Mouse (Mus musculus) hindlimb bud, embryonic 11.5 days (tissue): ENCODE measurements around the gene Lgals9.

Experiments used
- DNase-seq: peaks from one replicate; pipeline ENCODE4 v3.0.0-alpha.2; 2012; ENCODE audit warnings: low read depth, low spot score; ENCODE audit errors: extremely low spot score

Lgals9 gene

GRCm38 (mm10) chr11:78984483-78985177, at the start of gene Lgals9:
Gene Lgals9, minus strand, starts transcription at chr11:78984946.
- no peak for DNase-seq

DNA sequence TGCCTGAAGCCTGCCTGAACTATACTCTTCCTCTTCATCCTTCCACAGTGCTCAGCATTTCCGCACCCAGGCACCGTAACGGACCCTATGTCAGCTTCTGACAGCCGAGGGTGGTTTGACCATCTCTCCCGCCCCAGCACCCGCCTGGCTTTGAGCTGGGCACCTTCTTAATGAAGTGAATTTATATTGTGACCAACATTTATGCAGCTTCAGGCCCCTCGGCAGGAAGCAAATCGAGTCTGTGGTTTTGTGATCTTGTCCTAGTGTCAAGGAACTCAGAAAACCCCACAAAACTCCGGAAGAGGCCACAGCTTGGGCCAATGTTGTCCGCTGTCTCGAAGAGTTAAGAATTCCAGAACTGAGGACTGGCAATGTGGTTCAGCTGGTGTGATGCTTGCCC, 48.9 kb upstream of the Lgals9 start:
- DNase-seq, result no peak

DNA sequence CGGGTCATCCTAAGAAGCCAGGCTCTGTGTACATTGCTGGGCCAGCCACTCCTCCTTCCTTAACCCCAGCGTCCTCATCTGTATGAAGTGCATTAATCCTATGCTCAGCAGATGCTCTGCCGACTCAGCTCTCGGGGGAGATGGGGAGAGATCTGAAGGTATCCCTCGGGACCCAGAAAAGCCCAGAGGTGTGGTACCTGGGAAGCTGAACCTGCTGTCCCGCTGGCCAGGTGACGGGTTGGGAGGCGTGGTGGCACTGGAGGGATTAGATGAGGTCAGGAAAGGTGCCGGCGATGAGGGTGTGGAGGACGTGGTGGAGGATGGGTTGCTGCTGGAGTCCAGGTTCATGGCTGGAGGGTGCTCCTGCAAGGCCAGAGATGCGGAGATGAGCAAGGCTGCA, 48.3 kb upstream of the Lgals9 start:
- DNase-seq, result no peak

- no peak for DNase-seq
These were observed 46.7 kb upstream of the Lgals9 start for GRCm38 (mm10) chr11:79031452-79031746.

DNA sequence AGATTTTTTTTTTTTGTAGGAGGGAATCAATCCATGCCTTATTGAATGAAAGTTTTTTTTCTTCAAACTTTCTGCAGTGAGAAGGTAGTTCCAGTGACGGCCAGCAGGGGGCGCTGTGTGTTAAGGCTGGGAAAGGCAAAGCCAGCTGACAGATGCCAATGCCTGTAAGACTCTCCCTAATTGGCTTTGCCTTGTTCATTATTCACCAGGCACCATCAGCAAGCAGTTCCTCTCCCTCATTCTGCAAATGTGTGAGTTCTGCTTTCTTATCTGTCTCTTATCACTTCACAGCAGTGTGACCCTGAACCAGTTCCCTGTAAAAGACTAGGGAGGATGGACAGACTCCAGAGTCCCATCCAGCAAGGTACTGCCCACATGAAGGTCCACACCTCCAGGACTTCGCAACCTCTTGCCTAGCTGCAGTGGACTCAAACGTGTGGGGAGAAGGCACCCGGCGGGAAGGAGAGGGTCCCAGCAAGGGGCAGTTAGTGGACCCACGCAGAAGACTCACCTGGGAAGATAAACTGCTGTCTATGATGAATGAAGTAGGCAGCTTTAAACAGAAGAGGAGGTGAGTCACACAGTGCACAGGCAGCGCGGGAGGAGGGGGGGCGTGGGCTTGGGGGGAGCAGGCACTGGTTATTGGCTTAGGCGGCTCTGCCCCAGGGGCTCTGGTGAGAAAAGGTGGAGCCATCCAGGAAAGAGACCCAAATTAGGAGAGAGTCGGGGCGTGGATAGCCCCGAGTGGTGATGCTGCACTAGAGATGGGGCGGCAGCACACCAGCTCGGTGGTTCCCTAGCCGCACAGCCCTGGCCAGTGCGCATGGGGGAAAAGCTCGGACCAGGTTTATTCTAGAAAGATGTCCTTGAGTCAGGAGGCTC, 46.1 kb upstream of the Lgals9 start:
- DNase-seq, result no peak

GRCm38 (mm10) chr11:79023751-79024150, 39.0 kb upstream of the Lgals9 start:
- no peak for DNase-seq

GRCm38 (mm10) chr11:79023342-79023741, 38.6 kb upstream of the Lgals9 start:
- peak; percentile 12 for DNase-seq

- no peak for DNase-seq
These were observed 38.1 kb upstream of the Lgals9 start for GRCm38 (mm10) chr11:79022836-79023235.

- DNase-seq, result no peak
These were observed 35.8 kb upstream of the Lgals9 start for GRCm38 (mm10) chr11:79020535-79021045.

GRCm38 (mm10) chr11:79019839-79020534, 35.2 kb upstream of the Lgals9 start:
- DNase-seq, result no peak

DNA sequence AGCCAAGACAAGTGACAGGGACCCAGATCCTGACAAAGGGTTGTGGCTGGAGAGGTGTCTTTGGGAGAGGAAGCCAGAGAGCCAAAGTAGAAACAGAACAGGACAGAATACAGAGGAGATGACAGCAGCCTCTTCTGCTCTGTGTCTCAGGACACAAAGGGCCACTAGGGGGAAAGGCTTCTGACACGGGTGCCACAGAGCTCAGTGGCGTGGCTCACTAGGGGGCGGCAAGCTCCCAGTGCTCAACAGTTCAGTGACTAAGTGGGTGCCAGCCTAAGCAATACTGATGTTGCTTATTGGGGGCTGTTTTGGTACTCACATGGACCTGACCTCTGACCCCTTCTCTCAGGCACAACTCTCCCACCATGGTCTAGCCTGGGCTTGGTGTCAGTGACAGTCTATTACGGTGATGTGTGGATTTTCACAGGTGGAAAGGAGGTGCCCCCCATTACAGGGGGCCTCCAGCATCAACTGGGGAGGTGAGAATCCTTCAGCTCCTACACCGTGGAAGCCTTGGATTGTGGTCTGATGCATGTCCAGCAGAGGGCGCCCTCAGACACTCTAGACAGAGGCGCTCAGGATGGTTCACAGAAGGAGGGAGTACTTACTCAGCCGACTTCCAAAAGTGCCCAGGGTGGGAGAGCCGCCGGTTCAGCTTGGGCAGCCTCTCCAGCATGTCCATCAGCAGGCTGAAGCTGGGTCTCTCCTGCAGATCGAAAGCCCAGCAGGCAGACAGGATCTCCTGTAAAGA, 34.4 kb upstream of the Lgals9 start:
- DNase-seq, result no peak

DNA sequence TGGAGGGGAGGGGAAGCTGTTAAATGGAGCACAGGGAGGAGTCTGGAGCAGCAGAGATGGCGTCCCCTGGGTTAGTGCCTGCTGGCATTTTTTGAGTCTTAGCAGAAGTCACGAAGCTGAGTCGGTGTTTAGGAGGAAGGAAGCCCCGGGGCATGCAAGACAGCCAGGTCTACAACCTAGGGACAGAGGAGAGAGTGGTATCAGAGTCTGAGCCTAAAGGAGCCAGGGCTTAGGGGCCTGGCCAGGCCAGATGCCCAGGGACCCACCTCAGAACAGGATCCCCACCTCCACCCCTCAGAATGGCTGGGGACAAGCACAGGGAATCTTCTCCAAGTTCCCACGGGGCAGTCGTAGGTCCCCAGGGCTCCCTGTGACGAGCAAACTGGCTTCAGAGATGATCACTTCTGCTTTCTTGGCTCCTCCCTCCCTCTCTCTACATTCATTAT, 32.4 kb upstream of the Lgals9 start:
- no peak for DNase-seq

- DNase-seq, result no peak
These were observed 31.5 kb upstream of the Lgals9 start for GRCm38 (mm10) chr11:79016236-79016635.

- no peak for DNase-seq
These were observed 31.0 kb upstream of the Lgals9 start for GRCm38 (mm10) chr11:79015660-79016215.

DNA sequence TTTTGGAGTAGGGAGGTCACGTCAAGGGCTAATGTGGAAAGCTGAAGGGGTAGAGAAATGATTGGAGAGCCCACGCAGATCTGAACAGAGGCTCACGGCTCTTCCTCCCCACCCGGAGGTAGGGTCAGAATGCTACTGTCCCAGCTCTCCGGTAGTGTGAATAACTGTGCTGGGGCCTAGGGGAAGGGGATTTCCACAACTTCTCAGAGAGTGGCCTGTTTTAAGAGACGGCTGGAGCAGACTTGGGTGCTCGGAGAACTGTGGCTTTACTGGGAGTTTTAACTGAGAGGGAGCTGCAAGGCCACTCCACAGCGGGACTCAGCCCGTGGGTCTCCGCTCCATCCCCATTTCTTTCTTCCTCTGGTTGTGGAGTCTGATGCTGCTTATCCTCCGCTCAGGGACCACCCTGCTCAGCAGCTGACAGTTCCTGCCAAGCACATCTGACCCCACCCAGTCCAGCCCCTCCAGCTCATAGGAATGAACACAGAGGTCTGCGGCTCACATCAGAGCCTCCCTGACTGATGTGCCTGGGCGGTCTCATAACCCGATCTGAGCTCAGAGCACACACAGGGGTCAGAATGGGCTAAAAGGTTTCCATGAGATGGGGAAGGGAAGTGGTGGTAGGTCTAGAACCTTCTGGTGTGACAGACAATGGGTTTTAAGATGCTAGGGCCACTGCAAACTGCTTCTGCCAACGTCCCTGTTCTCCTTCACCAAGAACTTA, 30.0 kb upstream of the Lgals9 start:
- no peak for DNase-seq

GRCm38 (mm10) chr11:79013806-79014205, 29.1 kb upstream of the Lgals9 start:
- no peak for DNase-seq

GRCm38 (mm10) chr11:79013056-79013455, 28.3 kb upstream of the Lgals9 start:
- no peak for DNase-seq

DNA sequence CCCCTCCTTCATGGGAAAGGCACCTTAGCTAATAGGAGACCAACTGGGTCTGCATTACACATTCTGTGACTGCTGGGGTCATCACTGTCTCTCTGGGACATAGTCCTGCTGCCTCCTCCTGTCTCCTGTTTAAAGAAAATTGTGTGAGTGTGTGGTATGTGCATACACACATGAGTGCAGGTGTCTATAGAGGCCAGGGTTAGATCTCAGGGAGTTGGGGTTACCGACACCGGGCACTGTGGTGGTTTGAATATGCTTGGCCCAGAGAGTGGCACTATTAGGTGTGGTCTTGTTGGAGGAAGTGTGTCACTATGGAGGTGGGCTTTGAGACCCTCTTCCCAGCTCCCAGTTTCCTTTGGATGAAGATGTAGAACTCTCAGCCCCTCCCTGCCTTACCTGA, 27.8 kb upstream of the Lgals9 start:
- no peak for DNase-seq

- DNase-seq, result no peak
These were observed 24.1 kb upstream of the Lgals9 start for GRCm38 (mm10) chr11:79008891-79009290.
